ENCODE assay signal across 8 mouse cellular contexts in genomic region chr10:94047845-94048559, GRCm38 (mm10). TPM values are rescaled to one million over a fixed set of nuclear protein-coding genes. Genes with fewer than 3 reads are reported as not detected.
A peak's percentile ranks its signal among the peaks of the same experiment; 100 is the strongest.
DNase-seq lines count a peak whose midpoint lies in the region; ATAC-seq and TF ChIP-seq lines count a peak whose summit lies in the region.

No protein-coding gene starts in this region.

- H3K9me3 ChIP-seq in limb, embryonic 12.5 days, result no peaks in the 10 kb centered on the region
- H3K9me3 ChIP-seq in limb, embryonic 10.5 days (replicated peaks), result no peaks in the 10 kb centered on the region
- H3K9me3 ChIP-seq in liver, embryonic 15.5 days (replicated peaks), result no peaks in the 10 kb centered on the region
- no peaks in the 10 kb centered on the region for H3K9me3 ChIP-seq in stomach, postnatal 0 days (ENCODE audit: control insufficient read depth, low read length)
- no peaks in the 10 kb centered on the region for H3K9me3 ChIP-seq in forebrain, embryonic 13.5 days (replicated peaks)

- TF ChIP-seq EP300 in stomach, postnatal 0 days (optimal IDR thresholded peaks at IDR 0.05), result no peak

- H3K9ac ChIP-seq in limb, embryonic 12.5 days (replicated peaks), result 0 out of 2 replicates have a peak overlapping the region, but pooled peaks have one; percentile 8
- H3K9ac ChIP-seq in liver, embryonic 15.5 days, result peak overlapping the region; percentile 29; the same call in 1 of the 2 replicates
- H3K9ac ChIP-seq in stomach, postnatal 0 days (ENCODE audit: low read length), result no peak overlapping the region
- H3K9ac ChIP-seq in forebrain, embryonic 13.5 days, result no peak overlapping the region

- no peak overlapping the region for H3K4me3 ChIP-seq in limb, embryonic 12.5 days (replicated peaks)
- H3K4me3 ChIP-seq in limb, embryonic 10.5 days, result no peak overlapping the region
- H3K4me3 ChIP-seq in liver, embryonic 15.5 days (replicated peaks), result peak overlapping the region; percentile 17
- no peak overlapping the region for H3K4me3 ChIP-seq in stomach, postnatal 0 days (ENCODE audit: low read depth, low read length)
- H3K4me3 ChIP-seq in forebrain, embryonic 13.5 days, result no peak overlapping the region

- peaks cover 12% of the 10 kb centered on the region for H3K4me1 ChIP-seq in limb, embryonic 12.5 days (replicated peaks)
- peaks cover 12% of the 10 kb centered on the region; the same call in 1 of the 2 replicates for H3K4me1 ChIP-seq in limb, embryonic 10.5 days
- H3K4me1 ChIP-seq in liver, embryonic 15.5 days (replicated peaks), result peaks cover 50% of the 10 kb centered on the region
- no peaks in the 10 kb centered on the region for H3K4me1 ChIP-seq in stomach, postnatal 0 days (replicated peaks; ENCODE audit: control insufficient read depth, insufficient read depth)
- no peaks in the 10 kb centered on the region for H3K4me1 ChIP-seq in forebrain, embryonic 13.5 days

- intact Hi-C loops in left cerebral cortex, postnatal 14 days (cut with DNase I), result no loop called here

- H3K36me3 ChIP-seq in limb, embryonic 12.5 days, result peaks cover 32% of the 10 kb centered on the region
- H3K36me3 ChIP-seq in limb, embryonic 10.5 days, result peaks cover 38% of the 10 kb centered on the region
- peaks cover 32% of the 10 kb centered on the region for H3K36me3 ChIP-seq in liver, embryonic 15.5 days (replicated peaks)
- H3K36me3 ChIP-seq in stomach, postnatal 0 days (ENCODE audit: control insufficient read depth, insufficient read depth, low read length), result peaks cover 7% of the 10 kb centered on the region; the same call in 1 of the 2 replicates
- H3K36me3 ChIP-seq in forebrain, embryonic 13.5 days (ENCODE audit: poor library complexity, severe bottlenecking), result peaks cover 11% of the 10 kb centered on the region; the same call in 1 of the 2 replicates

- no peaks in the 10 kb centered on the region for H3K27me3 ChIP-seq in limb, embryonic 12.5 days
- H3K27me3 ChIP-seq in limb, embryonic 10.5 days (ENCODE audit: low read depth, poor library complexity, severe bottlenecking), result no peaks in the 10 kb centered on the region
- no peaks in the 10 kb centered on the region for H3K27me3 ChIP-seq in liver, embryonic 15.5 days
- H3K27me3 ChIP-seq in stomach, postnatal 0 days (ENCODE audit: control insufficient read depth, insufficient read depth, low read length), result no peaks in the 10 kb centered on the region
- H3K27me3 ChIP-seq in forebrain, embryonic 13.5 days, result no peaks in the 10 kb centered on the region

- DNase-seq in limb, embryonic 10.5 days (ENCODE audit: low spot score), result no peak
- DNase-seq in stomach, postnatal 0 days (ENCODE audit: low spot score), result peak; percentile 37
- DNase-seq in cerebellum, postnatal 4 days (ENCODE audit: low spot score in 2 of 2), result no peak
- DNase-seq in left cerebral cortex, postnatal 14 days (ENCODE audit: low spot score in 2 of 2), result no peak

- 51% methylated on average over 10 of the region's 10 CpGs for WGBS in limb, embryonic 12.5 days
- WGBS in limb, embryonic 10.5 days, result 47% methylated on average over 10 of the region's 10 CpGs
- 15% methylated on average over 10 of the region's 10 CpGs for WGBS in liver, embryonic 15.5 days (ENCODE audit: insufficient replicate concordance)
- 36% methylated on average over 10 of the region's 10 CpGs for WGBS in stomach, postnatal 0 days
- 78% methylated on average over 10 of the region's 10 CpGs for WGBS in forebrain, embryonic 13.5 days

- TF ChIP-seq CTCF in stomach, postnatal 0 days (IDR thresholded peaks at IDR 0.05; ENCODE audit: low read depth), result no peak

- peak overlapping the region; percentile 35; the same call in 1 of the 2 replicates for H3K27ac ChIP-seq in limb, embryonic 12.5 days
- no peak overlapping the region for H3K27ac ChIP-seq in limb, embryonic 10.5 days
- H3K27ac ChIP-seq in liver, embryonic 15.5 days (replicated peaks), result peak overlapping the region; percentile 87
- H3K27ac ChIP-seq in stomach, postnatal 0 days (replicated peaks), result peak overlapping the region; percentile 40
- H3K27ac ChIP-seq in forebrain, embryonic 13.5 days, result no peak overlapping the region

- no peak for ATAC-seq in limb, embryonic 12.5 days (ENCODE audit: insufficient number of reproducible peaks, insufficient read depth, low FRiP score, low TSS enrichment, low read depth)
- peak; percentile 88 for ATAC-seq in erythroblast, adult 5-6 weeks (replicated peaks; ENCODE audit: low FRiP score, poor library complexity, severe bottlenecking)
- ATAC-seq in liver, embryonic 15.5 days (ENCODE audit: insufficient read depth), result peak; percentile 97
- peak; percentile 66 for ATAC-seq in stomach, postnatal 0 days (ENCODE audit: low FRiP score, low TSS enrichment)
- no peak for ATAC-seq in forebrain, embryonic 13.5 days

- no peak overlapping the region for H3K4me2 ChIP-seq in limb, embryonic 12.5 days
- peak overlapping the region; percentile 61 for H3K4me2 ChIP-seq in liver, embryonic 15.5 days
- H3K4me2 ChIP-seq in stomach, postnatal 0 days (replicated peaks; ENCODE audit: low read depth), result no peak overlapping the region
- no peak overlapping the region for H3K4me2 ChIP-seq in forebrain, embryonic 13.5 days

RNA-seq across cellular contexts. Expression of gene Fgd6, which starts 12.2 kb away (rescaled TPM):
- 4.6 TPM in 2 replicates for polyA plus RNA-seq in limb, embryonic 12.5 days (2016; fragmentation: Nextera tagmentation; extraction: Ambion mirVana)
- 4.0 and 4.5 TPM in 2 replicates for polyA plus RNA-seq in limb, embryonic 10.5 days (2016; fragmentation: Nextera tagmentation; extraction: Ambion mirVana)
- 7.5 and 9.2 TPM in 2 replicates for total RNA-seq in erythroblast, adult 5-6 weeks (2015; ENCODE audit: low replicate concordance)
- total RNA-seq in erythroblast, adult 5-6 weeks (2017; ENCODE audit: low replicate concordance), result 8.8 and 9.1 TPM in 2 replicates
- 2.8 and 3.2 TPM in 2 replicates for polyA plus RNA-seq in liver, embryonic 15.5 days (2015; fragmentation: Nextera tagmentation; extraction: Ambion mirVana)
- polyA plus RNA-seq in stomach, postnatal 0 days (2015; fragmentation: Nextera tagmentation; extraction: Ambion mirVana), result 1.7 and 2.2 TPM in 2 replicates
- 1.8 and 2.0 TPM in 2 replicates for polyA plus RNA-seq in forebrain, embryonic 13.5 days (2015; fragmentation: Nextera tagmentation; extraction: Ambion mirVana)
- total RNA-seq in left cerebral cortex, postnatal 14 days (2021), result 1 to 10 TPM; 8.4 to 8.9 TPM

RNA-seq across cellular contexts. Expression of gene Vezt, which starts 12.4 kb away (rescaled TPM):
- polyA plus RNA-seq in limb, embryonic 12.5 days (2016; fragmentation: Nextera tagmentation; extraction: Ambion mirVana), result 30.0 and 33.2 TPM in 2 replicates
- 19.9 and 25.9 TPM in 2 replicates for polyA plus RNA-seq in limb, embryonic 10.5 days (2016; fragmentation: Nextera tagmentation; extraction: Ambion mirVana)
- 12.3 and 25.6 TPM in 2 replicates for total RNA-seq in erythroblast, adult 5-6 weeks (2015; ENCODE audit: low replicate concordance)
- 19.5 and 20.9 TPM in 2 replicates for total RNA-seq in erythroblast, adult 5-6 weeks (2017; ENCODE audit: low replicate concordance)
- polyA plus RNA-seq in liver, embryonic 15.5 days (2015; fragmentation: Nextera tagmentation; extraction: Ambion mirVana), result 11.8 and 12.9 TPM in 2 replicates
- 13.2 and 14.5 TPM in 2 replicates for polyA plus RNA-seq in stomach, postnatal 0 days (2015; fragmentation: Nextera tagmentation; extraction: Ambion mirVana)
- 50.8 and 55.4 TPM in 2 replicates for polyA plus RNA-seq in forebrain, embryonic 13.5 days (2015; fragmentation: Nextera tagmentation; extraction: Ambion mirVana)
- total RNA-seq in left cerebral cortex, postnatal 14 days (2021), result 100 to 1,000 TPM in 1 of 2 experiments, 10 to 100 TPM in 1; 86.8 to 102 TPM

Comparison
In these comparisons a context has a peak if more than half of its experiments do, and no peak if none do; other contexts are left out.
1. H3K27ac ChIP-seq: peak in limb, embryonic 12.5 days (single experiment), liver, embryonic 15.5 days (single experiment) and stomach, postnatal 0 days (single experiment); none in limb, embryonic 10.5 days (single experiment) and forebrain, embryonic 13.5 days (single experiment).
2. ATAC-seq: peak in erythroblast, adult 5-6 weeks (single experiment), liver, embryonic 15.5 days (single experiment) and stomach, postnatal 0 days (single experiment); none in limb, embryonic 12.5 days (single experiment) and forebrain, embryonic 13.5 days (single experiment).
3. H3K9ac ChIP-seq: peak in limb, embryonic 12.5 days (single experiment) and liver, embryonic 15.5 days (single experiment); none in stomach, postnatal 0 days (single experiment) and forebrain, embryonic 13.5 days (single experiment).